Mouse (Mus musculus): ENCODE measurements around the gene Clnk.
"Not testable (repeated sequence)": the region's sequence is repeated elsewhere in the genome, so short reads cannot be mapped to it uniquely, and the experiment has no call there.

Clnk gene

GRCm38 (mm10) chr5:38876622-38877021, at the start of gene Clnk:
Gene Clnk (minus strand): TSS chr5:38876812.
- in situ Hi-C loops (cut with MboI, MseI) = no loop called here

GRCm38 (mm10) chr5:38905271-38905670, 28.7 kb upstream of the Clnk start:
- in situ Hi-C loops (cut with MboI, MseI) = no loop called here

GRCm38 (mm10) chr5:38904528-38905044, 28.0 kb upstream of the Clnk start:
- in situ Hi-C loops (cut with MboI, MseI) = no loop called here

GRCm38 (mm10) chr5:38902889-38903288, 26.3 kb upstream of the Clnk start:
- in situ Hi-C loops (cut with MboI, MseI) = no loop called here

- in situ Hi-C loops (cut with MboI, MseI) = no loop called here
These were observed 22.4 kb upstream of the Clnk start for GRCm38 (mm10) chr5:38899051-38899450.

- in situ Hi-C loops (cut with MboI, MseI) = no loop called here
These were observed 12.0 kb upstream of the Clnk start for GRCm38 (mm10) chr5:38888646-38889045.

- in situ Hi-C loops (cut with MboI, MseI) = no loop called here
These were observed 10.1 kb upstream of the Clnk start for GRCm38 (mm10) chr5:38886623-38887275.

GRCm38 (mm10) chr5:38882635-38883034, 6.0 kb upstream of the Clnk start:
- in situ Hi-C loops (cut with MboI, MseI) = not testable (repeated sequence)

- in situ Hi-C loops (cut with MboI, MseI) = no loop called here
These were observed 5.4 kb upstream of the Clnk start for GRCm38 (mm10) chr5:38881728-38882620.

- in situ Hi-C loops (cut with MboI, MseI) = no loop called here
These were observed 4.8 kb upstream of the Clnk start for GRCm38 (mm10) chr5:38881416-38881727.

- in situ Hi-C loops (cut with MboI, MseI) = no loop called here
These were observed 3.5 kb upstream of the Clnk start for GRCm38 (mm10) chr5:38879989-38880706.

- in situ Hi-C loops (cut with MboI, MseI) = no loop called here
These were observed 1.2 kb downstream of the Clnk start for GRCm38 (mm10) chr5:38875403-38875802.

- in situ Hi-C loops (cut with MboI, MseI) = no loop called here
These were observed 1.7 kb downstream of the Clnk start for GRCm38 (mm10) chr5:38874931-38875330.

GRCm38 (mm10) chr5:38872906-38873305, 3.7 kb downstream of the Clnk start:
- in situ Hi-C loops (cut with MboI, MseI) = no loop called here

GRCm38 (mm10) chr5:38871591-38871990, 5.0 kb downstream of the Clnk start:
- in situ Hi-C loops (cut with MboI, MseI) = no loop called here

- in situ Hi-C loops (cut with MboI, MseI) = no loop called here
These were observed 6.1 kb downstream of the Clnk start for GRCm38 (mm10) chr5:38870485-38870884.

- in situ Hi-C loops (cut with MboI, MseI) = no loop called here
These were observed 6.6 kb downstream of the Clnk start for GRCm38 (mm10) chr5:38869976-38870375.

GRCm38 (mm10) chr5:38864624-38865023, 12.0 kb downstream of the Clnk start:
- in situ Hi-C loops (cut with MboI, MseI) = no loop called here

- in situ Hi-C loops (cut with MboI, MseI) = no loop called here
These were observed 13.6 kb downstream of the Clnk start for GRCm38 (mm10) chr5:38863029-38863428.

- in situ Hi-C loops (cut with MboI, MseI) = no loop called here
These were observed 14.2 kb downstream of the Clnk start for GRCm38 (mm10) chr5:38862288-38862985.

- in situ Hi-C loops (cut with MboI, MseI) = no loop called here
These were observed 18.4 kb downstream of the Clnk start for GRCm38 (mm10) chr5:38858015-38858721.
